Mouse (Mus musculus) thymus, postnatal 0 days (tissue): ENCODE measurements around the gene Rsl1d1. TPM values are rescaled to one million over a fixed set of nuclear protein-coding genes. Genes with fewer than 3 reads are reported as not detected.
A peak's percentile ranks its signal among the peaks of the same experiment; 100 is the strongest.
"Not testable (repeated sequence)": the region's sequence is repeated elsewhere in the genome, so short reads cannot be mapped to it uniquely, and the experiment has no call there.

Source experiments
- DNase-seq: peaks from one replicate; pipeline ENCODE4 v3.0.0-alpha.2; 2015; ENCODE audit warnings: low spot score
- microRNA-seq: library from miRNA; unstranded; fragments of <30 nt; microRNA quantifications from one replicate; pipeline ENCODE4, GENCODE M21; 2016; ENCODE audit warnings: borderline number of aligned reads
- polyA plus RNA-seq: library from polyadenylated mRNA; unstranded; fragments of >200 nt; fragmentation: Nextera tagmentation; extraction: Ambion mirVana; gene quantifications from 2 replicates; pipeline ENCODE4 v1.2.1, GENCODE M21; 2015

Gene Rsl1d1
- polyA plus RNA-seq, 1 experiment from 2014 or later: 207 TPM

- no peak for DNase-seq
These were observed 38.4 kb downstream of the Rsl1d1 start for GRCm38 (mm10) chr16:11164695-11165255.

GRCm38 (mm10) chr16:11157721-11158120 lies 45.4 kb downstream of the Rsl1d1 start:
- peak; percentile 89 for DNase-seq

GRCm38 (mm10) chr16:11154500-11154899 lies 48.6 kb downstream of the Rsl1d1 start:
- DNase-seq: no peak

GRCm38 (mm10) chr16:11143706-11144483 lies 59.2 kb downstream of the Rsl1d1 start:
- not testable (repeated sequence) for DNase-seq

Small RNAs within 50 kb of the gene (microRNA-seq; reads per million reads assigned to microRNA genes)
- gene Gm23935: 27.9 reads per million, percentile 32 among the genes with 10 or more reads in this experiment

Other genes with a start within 250 kb of the Rsl1d1 start
- gene Snn, start 142.4 kb downstream of the Rsl1d1 start, polyA plus RNA-seq: 46.4 and 51.8 TPM in 2 replicates
- gene Litaf, start 137.2 kb downstream of the Rsl1d1 start, polyA plus RNA-seq: 36.7 and 38.5 TPM in 2 replicates
- gene Txndc11, start 68.7 kb downstream of the Rsl1d1 start, polyA plus RNA-seq: 23.6 and 27.2 TPM in 2 replicates
- 84.5 and 89.5 TPM in 2 replicates for gene Zc3h7a, start 26.9 kb downstream of the Rsl1d1 start, polyA plus RNA-seq
- gene Gspt1, start 51.0 kb upstream of the Rsl1d1 start, polyA plus RNA-seq: 75.6 and 81.3 TPM in 2 replicates
- gene Tnfrsf17, start 110.5 kb upstream of the Rsl1d1 start, polyA plus RNA-seq: 0.35 and 0.37 TPM in 2 replicates
- gene Snx29, start 119.6 kb upstream of the Rsl1d1 start, polyA plus RNA-seq: 7.2 and 11.4 TPM in 2 replicates